Mouse (Mus musculus) small intestine, adult 2 months (tissue): ENCODE measurements at regions not wholly inside any gene's neighbourhood (a gene's known extent, or its start where the extent isn't known, plus 50 kb on each side); places are given as distances from the start of the nearest gene placed in this dataset.

Experiments
- CTCF ChIP-seq: fragments of 200-500 bp; IDR thresholded peaks from 2 replicates; pipeline ENCODE4 v1.5.1; 2012; ENCODE audit warnings: low read depth, mild to moderate bottlenecking, control low read depth, inconsistent platforms, low read length, moderate library complexity, mixed read lengths; ENCODE audit not compliant: insufficient replicate concordance, insufficient read length; ENCODE audit errors: extremely low read depth
- POLR2A ChIP-seq: fragments of 200-500 bp; IDR thresholded peaks from 2 replicates; pipeline ENCODE4 v1.6.1; 2012; ENCODE audit warnings: low read depth, mild to moderate bottlenecking, control low read depth, inconsistent platforms, low read length, moderate library complexity

GRCm38 (mm10) chr19:21053597-21054544 is 99.9 kb upstream of the Tmc1 start:
- TF ChIP-seq CTCF: no peak
- TF ChIP-seq POLR2A: no peak
